Mouse (Mus musculus): ENCODE results near the gene Clns1a. TPM values are rescaled to one million over a fixed set of nuclear protein-coding genes. Genes with fewer than 3 reads are reported as not detected.

Gene Clns1a
- polyA plus RNA-seq, 1 experiment from 2014 or later: 170 TPM

- peaks cover 17% of the 10 kb centered on the region for H3K4me1 ChIP-seq
- ATAC-seq (ENCODE audit: low FRiP score): no peak
- no peak overlapping the region for H3K9ac ChIP-seq (replicated peaks)
- WGBS: 26% methylated on average over 14 of the region's 14 CpGs
- H3K4me3 ChIP-seq (replicated peaks): no peak overlapping the region
- H3K4me2 ChIP-seq: no peak overlapping the region
- no peak overlapping the region for H3K27ac ChIP-seq (replicated peaks)
- peaks cover 16% of the 10 kb centered on the region for H3K36me3 ChIP-seq
- H3K9me3 ChIP-seq (replicated peaks): no peaks in the 10 kb centered on the region
- no peaks in the 10 kb centered on the region for H3K27me3 ChIP-seq (replicated peaks)
Measured at GRCm38 (mm10) chr7:97728666-97729614, 32.5 kb downstream of the Clns1a start.

- no peak for ATAC-seq (ENCODE audit: low FRiP score)
- Histone ChIP-seq H3K27me3 (replicated peaks) (no peaks in the 10 kb centered on the region), H3K4me2 (no peak overlapping the region), H3K9me3 (replicated peaks) (no peaks in the 10 kb centered on the region), H3K9ac (replicated peaks) (no peak overlapping the region), H3K36me3 (peaks cover 10% of the 10 kb centered on the region), H3K4me1 (peaks cover 22% of the 10 kb centered on the region), H3K27ac (replicated peaks) (no peak overlapping the region), H3K4me3 (replicated peaks) (no peak overlapping the region)
- WGBS: 46% methylated on average over 3 of the region's 3 CpGs
Measured at GRCm38 (mm10) chr7:97730427-97730826, 34.0 kb downstream of the Clns1a start.

- peaks cover 43% of the 10 kb centered on the region for H3K4me1 ChIP-seq
- no peaks in the 10 kb centered on the region for H3K36me3 ChIP-seq
- no peak overlapping the region for H3K4me3 ChIP-seq (replicated peaks)
- H3K4me2 ChIP-seq: no peak overlapping the region
- no peak for ATAC-seq (ENCODE audit: low FRiP score)
- WGBS: 95% methylated on average over 5 of the region's 5 CpGs
- no peak overlapping the region for H3K9ac ChIP-seq (replicated peaks)
- H3K27me3 ChIP-seq (replicated peaks): no peaks in the 10 kb centered on the region
- H3K27ac ChIP-seq (replicated peaks): no peak overlapping the region
- no peaks in the 10 kb centered on the region for H3K9me3 ChIP-seq (replicated peaks)
Measured at GRCm38 (mm10) chr7:97733606-97734005, 37.2 kb downstream of the Clns1a start.

- WGBS: 88% methylated on average over 8 of the region's 8 CpGs
- Histone ChIP-seq H3K36me3 (no peaks in the 10 kb centered on the region), H3K9ac (replicated peaks) (no peak overlapping the region), H3K4me2 (peak overlapping the region; percentile 13; the same call in 1 of the 2 replicates), H3K4me1 (peaks cover 33% of the 10 kb centered on the region), H3K27ac (replicated peaks) (no peak overlapping the region), H3K4me3 (replicated peaks) (no peak overlapping the region), H3K27me3 (replicated peaks) (no peaks in the 10 kb centered on the region), H3K9me3 (replicated peaks) (no peaks in the 10 kb centered on the region)
- ATAC-seq (ENCODE audit: low FRiP score): no peak
Measured at GRCm38 (mm10) chr7:97735021-97735420, 38.6 kb downstream of the Clns1a start.

DNA sequence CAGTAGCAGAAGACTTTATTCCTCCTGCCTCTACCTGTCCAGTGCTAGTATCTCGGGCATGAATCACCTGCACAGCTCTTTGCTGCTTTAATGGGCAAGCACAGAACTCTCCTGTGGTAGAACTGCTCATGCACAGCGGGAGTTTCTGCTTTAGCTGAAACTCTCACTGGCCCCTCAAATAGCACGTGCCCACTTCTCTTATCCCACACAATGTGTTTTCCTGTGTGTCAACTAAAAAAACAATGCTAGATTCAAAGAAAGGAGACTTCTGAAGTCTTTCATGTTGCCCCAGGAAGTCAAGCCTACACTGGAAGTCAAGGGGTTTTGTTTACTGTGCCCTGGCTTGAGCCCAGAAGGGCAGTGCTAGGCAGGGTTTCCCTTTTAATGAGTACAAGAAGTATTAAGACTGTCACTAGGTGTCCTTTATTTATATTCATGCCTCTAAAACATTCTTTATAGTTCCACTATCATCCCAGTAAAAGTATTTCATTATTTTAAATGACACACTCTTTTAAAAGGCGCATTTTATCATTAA, 39.5 kb downstream of the Clns1a start:
- H3K27ac ChIP-seq (replicated peaks): no peak overlapping the region

GRCm38 (mm10) chr7:97737256-97737637, 40.8 kb downstream of the Clns1a start:
- Histone ChIP-seq H3K27ac (replicated peaks) (peak overlapping the region; percentile 45; the same call in 1 of the 2 replicates), H3K27me3 (replicated peaks) (no peaks in the 10 kb centered on the region), H3K4me3 (replicated peaks) (peak overlapping the region; percentile 70), H3K9me3 (replicated peaks) (no peaks in the 10 kb centered on the region), H3K4me1 (peaks cover 27% of the 10 kb centered on the region), H3K36me3 (no peaks in the 10 kb centered on the region), H3K9ac (replicated peaks) (peak overlapping the region; percentile 64), H3K4me2 (peak overlapping the region; percentile 96)
- peak; percentile 46; the same call in 1 of the 2 replicates for ATAC-seq (ENCODE audit: low FRiP score)
- WGBS: 8% methylated on average over 12 of the region's 12 CpGs

More for the DNA sequence above, 39.5 kb downstream of the Clns1a start:
- no peaks in the 10 kb centered on the region for H3K36me3 ChIP-seq
- H3K9me3 ChIP-seq (replicated peaks): no peaks in the 10 kb centered on the region
- H3K9ac ChIP-seq (replicated peaks): no peak overlapping the region
- H3K27me3 ChIP-seq (replicated peaks): no peaks in the 10 kb centered on the region
- no peak for ATAC-seq (ENCODE audit: low FRiP score)
- WGBS: 45% methylated on average over 4 of the region's 4 CpGs
- H3K4me2 ChIP-seq: peak overlapping the region; percentile 13
- no peak overlapping the region for H3K4me3 ChIP-seq (replicated peaks)
- peaks cover 33% of the 10 kb centered on the region for H3K4me1 ChIP-seq

DNA sequence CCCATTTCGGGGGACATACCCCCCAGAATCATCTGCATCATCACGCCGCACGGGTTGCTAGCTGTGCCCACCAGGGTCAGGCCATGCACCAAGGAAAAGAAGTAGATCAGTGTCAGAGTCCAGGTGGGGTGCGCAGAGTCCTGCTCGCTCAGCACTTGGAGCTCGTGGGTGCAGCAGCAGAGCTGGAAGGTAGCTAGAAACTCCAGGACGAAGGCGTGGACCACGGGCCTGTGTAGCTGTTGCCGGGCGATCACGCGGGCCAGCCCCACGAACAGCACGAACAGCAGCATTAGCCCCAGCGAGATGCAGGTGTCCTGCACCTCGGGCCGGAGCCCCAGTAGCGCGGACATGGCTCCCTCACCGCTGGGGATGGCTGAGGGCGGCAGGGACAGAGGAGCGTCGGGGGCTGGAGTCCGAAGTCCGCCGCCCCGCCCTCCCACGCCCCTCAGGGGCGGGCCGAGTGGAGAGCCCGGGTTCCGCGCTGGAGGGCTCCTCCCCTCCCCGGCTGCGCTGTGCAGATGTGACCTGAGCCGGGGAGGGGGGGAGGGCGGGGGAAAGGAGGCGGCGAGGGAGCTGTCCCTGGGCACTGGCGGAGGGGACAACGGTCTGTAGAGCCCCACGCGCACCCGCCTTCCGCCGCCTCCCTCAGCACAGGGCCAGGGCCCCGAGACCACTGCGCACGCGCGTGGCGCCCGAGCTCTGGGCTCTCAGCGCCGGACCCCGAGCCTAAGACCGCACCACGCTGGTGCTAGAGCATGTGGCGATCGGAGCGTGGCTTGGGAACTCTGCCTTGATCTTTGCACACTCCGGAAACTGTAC, 41.4 kb downstream of the Clns1a start, which contains the start of gene Aqp11:
Gene Aqp11, minus strand, starts transcription at position 652 of the 819 bp plus-strand sequence.
- H3K4me1 ChIP-seq: peaks cover 27% of the 10 kb centered on the region
- H3K4me3 ChIP-seq (replicated peaks): peak within 1 kb of the TSS; percentile 70
- H3K9ac ChIP-seq (replicated peaks): peak within 1 kb of the TSS; percentile 64
- H3K36me3 ChIP-seq: no peaks in the 10 kb centered on the region
- H3K9me3 ChIP-seq (replicated peaks): no peaks in the 10 kb centered on the region
- H3K27me3 ChIP-seq (replicated peaks): no peaks in the 10 kb centered on the region
- under 1% methylated on average over 48 of the region's 64 CpGs for WGBS
- peak; percentile 91 for ATAC-seq (ENCODE audit: low FRiP score)
- peak within 1 kb of the TSS; percentile 45 for H3K27ac ChIP-seq (replicated peaks)
- peak within 1 kb of the TSS; percentile 96 for H3K4me2 ChIP-seq

DNA sequence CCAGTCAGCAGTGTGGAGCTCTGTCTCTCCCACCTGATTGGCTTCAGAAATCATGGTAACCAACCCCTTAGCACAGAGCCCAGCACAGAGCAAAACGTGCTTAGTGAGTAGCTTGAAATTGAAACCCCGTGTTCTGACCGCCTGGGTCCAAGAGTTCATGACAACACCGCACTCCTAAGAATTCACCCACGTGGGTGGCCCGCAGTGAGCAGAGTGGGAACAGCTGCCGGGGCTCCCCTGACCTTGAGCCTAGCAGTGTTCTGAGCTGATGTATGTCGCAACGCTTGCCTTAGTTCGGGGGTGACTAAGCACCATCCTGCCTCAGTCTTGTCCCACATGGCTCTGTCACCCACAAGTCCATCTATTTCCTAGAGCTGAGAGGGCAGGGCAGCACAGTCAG, 44.5 kb downstream of the Clns1a start:
- no peak overlapping the region for H3K9ac ChIP-seq (replicated peaks)
- peaks cover 21% of the 10 kb centered on the region for H3K4me1 ChIP-seq
- no peak for ATAC-seq (ENCODE audit: low FRiP score)
- H3K9me3 ChIP-seq (replicated peaks): no peaks in the 10 kb centered on the region
- H3K4me2 ChIP-seq: no peak overlapping the region
- no peaks in the 10 kb centered on the region for H3K27me3 ChIP-seq (replicated peaks)
- no peaks in the 10 kb centered on the region for H3K36me3 ChIP-seq
- 69% methylated on average over 10 of the region's 10 CpGs for WGBS
- no peak overlapping the region for H3K4me3 ChIP-seq (replicated peaks)
- no peak overlapping the region for H3K27ac ChIP-seq (replicated peaks)

DNA sequence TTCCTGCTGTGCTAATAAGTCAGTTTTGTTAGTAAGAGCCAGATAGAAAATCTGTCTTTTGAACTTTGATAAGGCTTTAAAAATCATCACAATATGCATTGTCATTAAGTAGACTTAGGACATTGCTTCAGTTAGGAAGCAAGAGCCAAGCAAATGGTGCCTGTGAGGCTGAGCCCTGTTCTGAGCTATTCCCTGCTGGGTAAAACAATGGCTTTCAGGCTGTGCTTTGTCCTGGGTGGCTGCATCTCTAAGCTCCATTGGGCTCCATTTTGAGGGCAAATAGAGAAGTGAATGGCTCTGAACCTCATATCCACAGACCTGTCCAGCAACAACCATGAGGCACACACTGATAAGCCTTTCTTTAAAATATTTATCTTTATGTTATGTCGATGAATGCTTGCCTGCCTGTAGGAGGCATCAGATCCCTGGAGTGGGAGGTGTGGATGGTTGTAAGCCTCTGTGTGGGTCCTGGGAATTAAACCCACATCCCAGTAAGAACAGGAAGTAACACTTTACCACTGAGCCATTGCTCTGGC, 45.4 kb downstream of the Clns1a start:
- no peak overlapping the region for H3K4me3 ChIP-seq (replicated peaks)
- H3K36me3 ChIP-seq: no peaks in the 10 kb centered on the region
- WGBS: 19% methylated on average over 1 of the region's 1 CpGs
- H3K4me1 ChIP-seq: peaks cover 14% of the 10 kb centered on the region
- H3K27me3 ChIP-seq (replicated peaks): no peaks in the 10 kb centered on the region
- no peak overlapping the region for H3K4me2 ChIP-seq
- no peak overlapping the region for H3K9ac ChIP-seq (replicated peaks)
- no peak overlapping the region for H3K27ac ChIP-seq (replicated peaks)
- no peaks in the 10 kb centered on the region for H3K9me3 ChIP-seq (replicated peaks)
- ATAC-seq (ENCODE audit: low FRiP score): no peak

DNA sequence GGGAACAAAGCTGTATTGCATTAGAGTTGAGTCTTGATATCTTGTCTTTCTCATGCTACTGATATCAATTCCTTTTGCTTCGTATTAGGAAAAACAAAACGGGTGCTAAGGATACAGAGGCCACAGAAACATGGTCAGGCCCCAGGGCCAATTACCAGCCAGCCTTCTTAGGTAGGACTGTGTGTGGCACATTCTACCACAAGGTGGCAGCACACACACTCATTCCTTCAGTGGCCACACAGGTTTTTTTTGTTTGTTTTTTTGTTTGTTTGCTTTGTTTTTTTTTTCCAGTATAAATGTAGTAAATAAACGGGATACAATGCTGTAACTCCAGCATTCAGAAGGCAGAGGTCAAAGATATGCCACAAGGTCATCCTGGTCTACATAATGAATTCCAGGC, 48.9 kb downstream of the Clns1a start:
- no peak for ATAC-seq (ENCODE audit: low FRiP score)
- Histone ChIP-seq H3K36me3 (no peaks in the 10 kb centered on the region), H3K4me2 (peak overlapping the region; percentile 25), H3K9ac (replicated peaks) (no peak overlapping the region), H3K9me3 (replicated peaks) (no peaks in the 10 kb centered on the region), H3K27me3 (replicated peaks) (no peaks in the 10 kb centered on the region), H3K4me3 (replicated peaks) (no peak overlapping the region), H3K4me1 (peaks cover 6% of the 10 kb centered on the region), H3K27ac (replicated peaks) (no peak overlapping the region)
- 19% methylated on average over 3 of the region's 3 CpGs for WGBS

DNA sequence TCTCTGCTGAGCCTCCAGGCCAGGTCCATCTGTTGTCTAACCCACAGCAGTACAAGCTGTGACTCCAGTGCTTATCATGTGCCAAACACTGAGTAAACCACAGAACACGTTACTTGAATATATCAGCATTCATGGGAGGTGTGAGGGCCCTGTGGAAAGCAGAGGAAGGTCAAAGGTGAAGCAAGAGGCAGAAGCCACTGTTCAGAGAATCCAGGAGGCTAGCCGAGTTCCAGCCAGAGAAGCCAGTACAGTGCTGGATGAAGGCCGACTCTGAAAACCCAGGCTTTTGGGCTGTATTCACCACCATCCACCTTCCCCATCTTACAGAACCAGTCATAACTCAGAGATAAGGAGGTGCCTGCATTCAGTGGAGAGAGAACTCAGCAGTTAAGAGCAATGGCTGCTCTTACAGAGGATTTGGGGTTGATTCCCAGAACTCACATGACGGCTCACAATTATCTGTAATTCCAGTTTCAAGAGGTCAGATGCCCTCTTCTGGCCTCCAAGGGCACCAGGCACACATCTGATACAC, 50.8 kb downstream of the Clns1a start:
- Histone ChIP-seq H3K9me3 (replicated peaks) (no peaks in the 10 kb centered on the region), H3K4me2 (no peak overlapping the region), H3K4me1 (peaks cover 6% of the 10 kb centered on the region), H3K9ac (replicated peaks) (no peak overlapping the region), H3K4me3 (replicated peaks) (no peak overlapping the region), H3K27ac (replicated peaks) (no peak overlapping the region), H3K36me3 (no peaks in the 10 kb centered on the region), H3K27me3 (replicated peaks) (no peaks in the 10 kb centered on the region)
- no peak for ATAC-seq (ENCODE audit: low FRiP score)
- 81% methylated on average over 4 of the region's 4 CpGs for WGBS
